Mouse (Mus musculus) left cerebral cortex, postnatal 36 days (tissue): ENCODE data around the gene Gm2a. TPM values are rescaled to one million over a fixed set of nuclear protein-coding genes. Genes with fewer than 3 reads are reported as not detected.

ENCODE experiments used
- total RNA-seq, 2 experiments: library from RNA; stranded (reverse); gene quantifications; 2 replicates each; pipeline ENCODE4 v1.2.3; 2021

Gene Gm2a
- total RNA-seq, 2 experiments from 2014 or later: 34.3 to 41.6 TPM

Other genes with a start within 250 kb of the Gm2a start
- 10 to 100 TPM; 29.0 to 32.0 TPM for gene Lyrm7, start 237.2 kb upstream of the Gm2a start, total RNA-seq
- 100 to 1,000 TPM; 231 to 246 TPM for gene Hint1, start 231.7 kb upstream of the Gm2a start, total RNA-seq
- gene Gpx3, start 195.7 kb upstream of the Gm2a start, total RNA-seq: 1 to 10 TPM; 7.9 to 8.9 TPM
- gene Tnip1, start 135.2 kb upstream of the Gm2a start, total RNA-seq: 10 to 100 TPM; 37.5 to 42.0 TPM
- gene Anxa6, start 64.7 kb upstream of the Gm2a start, total RNA-seq: 10 to 100 TPM; 87.1 to 88.9 TPM
- under 1 TPM in 1 of 2 experiments, not detected in 1; 0.25 TPM for gene Ccdc69, start 20.0 kb upstream of the Gm2a start, total RNA-seq
- gene Slc36a3, start 53.6 kb downstream of the Gm2a start, total RNA-seq: not detected
- under 1 TPM; 0.20 to 0.32 TPM for gene Slc36a2, start 87.0 kb downstream of the Gm2a start, total RNA-seq
- 10 to 100 TPM; 75.4 to 76.4 TPM for gene Slc36a1, start 106.2 kb downstream of the Gm2a start, total RNA-seq
- gene Fat2, start 238.4 kb downstream of the Gm2a start, total RNA-seq: under 1 TPM; 0.22 to 0.32 TPM